Mouse (Mus musculus) bone marrow, adult 2 months (tissue): ENCODE results near the gene Lsm5. TPM values are rescaled to one million over a fixed set of nuclear protein-coding genes. Genes with fewer than 3 reads are reported as not detected.

Source experiments
- H3K27ac ChIP-seq: fragments of 200-500 bp; 2 replicates; pipeline ENCODE4 v1.5.1; 2012; ENCODE audit warnings: low read depth, mild to moderate bottlenecking, control low read depth, inconsistent platforms, low read length; ENCODE audit not compliant: control insufficient read depth, poor library complexity, insufficient read depth
- H3K4me1 ChIP-seq: fragments of 200-500 bp; 2 replicates; pipeline ENCODE4 v1.6.1; 2011; ENCODE audit warnings: low read length; ENCODE audit not compliant: control insufficient read depth, insufficient read depth
- H3K4me3 ChIP-seq: fragments of 200-500 bp; replicated peaks from 2 replicates; pipeline ENCODE3; 2011; ENCODE audit warnings: mild to moderate bottlenecking, low read depth, low read length, control low read depth; ENCODE audit not compliant: control insufficient read depth
- CTCF ChIP-seq: fragments of 200-500 bp; IDR thresholded peaks from 2 replicates; pipeline ENCODE4 v1.5.1; 2011; ENCODE audit warnings: low read length, control low read depth; ENCODE audit not compliant: control insufficient read depth, insufficient read depth
- POLR2A ChIP-seq: fragments of 200-500 bp; IDR thresholded peaks from 2 replicates; pipeline ENCODE4 v1.6.1; 2011; ENCODE audit warnings: low read depth, mild to moderate bottlenecking, control low read depth, low read length, borderline replicate concordance; ENCODE audit not compliant: control insufficient read depth
- WGBS: fragments of 180-500 bp; shearing (Covaris S2); methylation state at CpG from one replicate; pipeline ENCODE4 v1.1.7; 2018; 5-methylcytosine and 5-hydroxymethylcytosine counted together
- polyA plus RNA-seq: library from polyadenylated mRNA; stranded (reverse); fragments of >200 nt; gene quantifications from 2 replicates; pipeline ENCODE4 v1.2.4, GENCODE M21; 2011; ENCODE audit warnings: low replicate concordance; ENCODE audit not compliant: missing spikeins, insufficient read depth, insufficient read length

The Lsm5 gene
- polyA plus RNA-seq = 63.2 and 133 TPM in 2 replicates

- peak; percentile 73; the same call in 1 of the 2 replicates for TF ChIP-seq POLR2A
- TF ChIP-seq CTCF = no peak
- Histone ChIP-seq H3K4me1 (peaks cover 2% of the 10 kb centered on the region; the same call in 1 of the 2 replicates), H3K4me3 (peak within 1 kb of the TSS; percentile 95), H3K27ac (no peak within 1 kb of the TSS)
- under 1% methylated on average over 46 of the region's 46 CpGs for WGBS
These were observed at the start of gene Lsm5 for GRCm38 (mm10) chr6:56703931-56704900. Gene Lsm5, minus strand, starts transcription at chr6:56704710.

DNA sequence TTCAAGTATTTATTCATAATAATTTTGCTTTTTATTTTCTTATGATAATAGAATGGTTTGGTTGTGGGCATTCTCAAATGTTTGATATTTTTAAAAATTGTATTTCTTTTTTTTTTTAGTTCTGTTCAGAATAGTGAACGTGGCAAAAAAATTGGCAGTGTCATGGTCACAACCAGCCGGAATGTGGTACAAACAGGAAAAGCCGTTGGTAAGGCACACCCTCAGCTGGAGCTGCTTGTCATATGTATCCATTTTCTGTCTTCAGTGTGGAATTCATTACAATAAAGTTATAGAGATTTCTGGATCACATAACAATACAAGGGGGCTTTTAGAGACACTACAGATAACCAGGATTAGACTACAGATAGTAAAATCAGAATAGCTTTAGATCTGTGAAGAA is 49.2 kb upstream of the Lsm5 start:
- 52% methylated on average over 3 of the region's 3 CpGs for WGBS
- H3K27ac ChIP-seq = no peak overlapping the region
- H3K4me1 ChIP-seq = no peaks in the 10 kb centered on the region
- TF ChIP-seq POLR2A (no peak), CTCF (no peak)
- no peak overlapping the region for H3K4me3 ChIP-seq

DNA sequence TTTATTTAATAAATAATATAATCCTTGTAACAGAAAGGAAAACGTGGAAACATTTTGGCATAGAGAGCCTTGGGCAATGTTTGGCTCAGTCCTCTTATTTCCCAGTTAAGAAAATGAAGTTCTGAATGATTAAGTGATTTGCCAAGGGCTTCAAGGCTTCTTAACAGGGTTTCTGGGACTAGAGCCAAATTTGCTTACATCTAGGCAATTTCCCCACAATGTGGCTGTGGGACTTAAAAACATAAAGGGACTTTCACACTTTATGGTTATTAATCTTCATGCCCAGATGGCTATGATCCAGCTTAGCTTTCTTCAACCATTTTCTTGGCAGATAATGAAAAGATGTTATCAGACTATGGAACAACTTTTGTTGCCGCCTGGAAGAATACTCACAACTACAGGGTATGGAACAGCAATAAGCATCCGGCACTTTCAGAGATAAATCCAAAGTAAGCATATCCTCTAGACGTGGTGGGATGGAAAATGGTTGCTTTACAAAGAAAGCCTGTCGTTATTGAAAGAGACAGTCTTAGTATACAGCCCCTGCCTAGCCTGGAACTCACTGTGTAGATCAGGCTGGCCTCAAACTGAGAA is 41.5 kb upstream of the Lsm5 start:
- WGBS = 74% methylated on average over 5 of the region's 5 CpGs

GRCm38 (mm10) chr6:56732545-56732944 is 28.0 kb upstream of the Lsm5 start:
- H3K27ac ChIP-seq = no peak overlapping the region
- H3K4me3 ChIP-seq = no peak overlapping the region
- TF ChIP-seq POLR2A = no peak
- no peak for TF ChIP-seq CTCF
- H3K4me1 ChIP-seq = no peaks in the 10 kb centered on the region
- 70% methylated on average over 2 of the region's 2 CpGs for WGBS

More for the DNA sequence above, 41.5 kb upstream of the Lsm5 start:
- no peak overlapping the region for H3K27ac ChIP-seq
- H3K4me3 ChIP-seq = no peak overlapping the region
- no peak for TF ChIP-seq CTCF
- no peaks in the 10 kb centered on the region for H3K4me1 ChIP-seq

- no peaks in the 10 kb centered on the region; the same call in 1 of the 2 replicates for H3K4me1 ChIP-seq
- 69% methylated on average over 3 of the region's 3 CpGs for WGBS
- no peak overlapping the region for H3K4me3 ChIP-seq
- no peak for TF ChIP-seq CTCF
- TF ChIP-seq POLR2A = no peak
- H3K27ac ChIP-seq = no peak overlapping the region
These were observed 16.4 kb upstream of the Lsm5 start for GRCm38 (mm10) chr6:56720877-56721276.

- H3K4me3 ChIP-seq = no peak overlapping the region
- 79% methylated on average over 1 of the region's 1 CpGs for WGBS
- H3K27ac ChIP-seq = no peak overlapping the region
These were observed 14.6 kb upstream of the Lsm5 start for GRCm38 (mm10) chr6:56719071-56719470.

DNA sequence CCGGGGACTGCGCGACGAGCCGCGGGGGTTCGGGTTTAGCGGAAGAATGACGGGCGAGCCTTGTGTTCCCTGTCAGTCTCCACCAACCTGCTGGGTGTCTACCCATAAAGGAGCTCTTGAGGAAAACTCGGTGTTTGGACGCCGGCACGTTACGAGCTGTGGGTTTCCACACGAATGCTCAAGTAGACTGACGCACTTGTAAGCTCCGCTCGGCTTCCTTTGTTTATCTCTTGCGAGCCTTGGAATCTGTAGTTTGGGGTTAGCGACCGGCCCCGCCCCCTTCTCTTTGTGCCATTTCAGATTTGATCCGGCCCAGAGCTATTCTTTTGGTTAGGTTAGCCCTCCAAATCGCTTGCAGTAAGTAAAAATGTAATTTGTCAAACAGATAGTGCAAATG is 10.8 kb upstream of the Lsm5 start:
- WGBS = under 1% methylated on average over 25 of the region's 25 CpGs
- Histone ChIP-seq H3K4me1 (peaks cover 1% of the 10 kb centered on the region; the same call in 1 of the 2 replicates), H3K4me3 (peak overlapping the region; percentile 79), H3K27ac (peak overlapping the region; percentile 98)
- TF ChIP-seq CTCF (no peak), POLR2A (no peak)

More at GRCm38 (mm10) chr6:56719071-56719470, 14.6 kb upstream of the Lsm5 start:
- H3K4me1 ChIP-seq = peaks cover 1% of the 10 kb centered on the region; the same call in 1 of the 2 replicates
- TF ChIP-seq POLR2A (no peak), CTCF (no peak)
